Mouse (Mus musculus) monocyte, adult 2 months (primary cell): ENCODE data around the gene Atp8b4.
"Not testable (repeated sequence)": the region's sequence is repeated elsewhere in the genome, so short reads cannot be mapped to it uniquely, and the experiment has no call there.

Source experiments
- DNase-seq, 2 experiments: peaks; one replicate each; pipeline ENCODE4 v3.0.0; 2022; ENCODE audit warnings: low spot score in 2 of 2, low read depth in 1 of 2

Atp8b4 gene

GRCm38 (mm10) chr2:126496838-126497237 is 3.6 kb downstream of the Atp8b4 start:
- DNase-seq, result peak in 1 of 2 experiments; percentile 31

GRCm38 (mm10) chr2:126495832-126496695 is 4.4 kb downstream of the Atp8b4 start:
- peak in 1 of 2 experiments; percentile 25 for DNase-seq

GRCm38 (mm10) chr2:126495230-126495629 is 5.2 kb downstream of the Atp8b4 start:
- DNase-seq, result no peak

- DNase-seq, result no peak
Observed at GRCm38 (mm10) chr2:126493306-126493705, 7.2 kb downstream of the Atp8b4 start.

- no peak for DNase-seq
Observed at GRCm38 (mm10) chr2:126492713-126493112, 7.8 kb downstream of the Atp8b4 start.

GRCm38 (mm10) chr2:126491446-126491845 is 9.0 kb downstream of the Atp8b4 start:
- DNase-seq, result peak in 1 of 2 experiments; percentile 40

- no peak for DNase-seq
Observed at GRCm38 (mm10) chr2:126490573-126490972, 9.9 kb downstream of the Atp8b4 start.

- no peak for DNase-seq
Observed at GRCm38 (mm10) chr2:126485262-126486017, 15.0 kb downstream of the Atp8b4 start.

- DNase-seq, result no peak
Observed at GRCm38 (mm10) chr2:126483337-126483736, 17.1 kb downstream of the Atp8b4 start.

GRCm38 (mm10) chr2:126477556-126477955 is 22.9 kb downstream of the Atp8b4 start:
- peak in 1 of 2 experiments; percentile 63 for DNase-seq

- DNase-seq, result no peak
Observed at GRCm38 (mm10) chr2:126475681-126476410, 24.6 kb downstream of the Atp8b4 start.

GRCm38 (mm10) chr2:126474019-126474418 is 26.5 kb downstream of the Atp8b4 start:
- DNase-seq, result no peak

GRCm38 (mm10) chr2:126472836-126473235 is 27.6 kb downstream of the Atp8b4 start:
- DNase-seq, result no peak

GRCm38 (mm10) chr2:126467790-126468189 is 32.7 kb downstream of the Atp8b4 start:
- DNase-seq, result no peak

- peak in 1 of 2 experiments; percentile 39 for DNase-seq
Observed at GRCm38 (mm10) chr2:126466391-126467134, 33.9 kb downstream of the Atp8b4 start.

- DNase-seq, result no peak
Observed at GRCm38 (mm10) chr2:126458661-126459060, 41.8 kb downstream of the Atp8b4 start.

GRCm38 (mm10) chr2:126457759-126458158 is 42.7 kb downstream of the Atp8b4 start:
- not testable (repeated sequence) for DNase-seq

GRCm38 (mm10) chr2:126450937-126451302 is 49.6 kb downstream of the Atp8b4 start:
- DNase-seq, result no peak

GRCm38 (mm10) chr2:126450210-126450936 is 50.1 kb downstream of the Atp8b4 start:
- no peak for DNase-seq

GRCm38 (mm10) chr2:126445039-126445438 is 55.4 kb downstream of the Atp8b4 start:
- no peak for DNase-seq
